Mouse (Mus musculus) kidney, postnatal 0 days (tissue): ENCODE data around the gene Eci2. TPM values are rescaled to one million over a fixed set of nuclear protein-coding genes. Genes with fewer than 3 reads are reported as not detected.
"Not testable (repeated sequence)": the region's sequence is repeated elsewhere in the genome, so short reads cannot be mapped to it uniquely, and the experiment has no call there.

Experiments
- ATAC-seq: fragments of 200-750 bp; cut with Nextera tagmentation; replicated peaks from 2 replicates; pipeline ENCODE4 v1.8.0; 2017; ENCODE audit warnings: low read depth, moderate number of reproducible peaks, moderate TSS enrichment, moderate library complexity; ENCODE audit not compliant: low FRiP score
- DNase-seq: peaks from one replicate; pipeline ENCODE4 v3.0.0-alpha.2; 2016; ENCODE audit warnings: low spot score
- H3K27ac ChIP-seq: fragments of 300-500 bp; sonication (generic); 2 replicates; pipeline ENCODE4 v1.5.1; 2014; ENCODE audit warnings: mild to moderate bottlenecking
- H3K27me3 ChIP-seq: fragments of 300-500 bp; sonication (generic); 2 replicates; pipeline ENCODE4 v1.6.1; 2014; ENCODE audit warnings: low read length, mixed read lengths; ENCODE audit not compliant: insufficient read depth
- H3K36me3 ChIP-seq: fragments of 300-500 bp; sonication (generic); 2 replicates; pipeline ENCODE4 v1.6.1; 2014; ENCODE audit warnings: low read length, mixed read lengths; ENCODE audit not compliant: insufficient read depth
- H3K4me1 ChIP-seq: fragments of 300-500 bp; sonication (generic); replicated peaks from 2 replicates; pipeline ENCODE4 v1.6.1; 2014; ENCODE audit warnings: antibody characterized with exemption, low read length, mixed read lengths; ENCODE audit not compliant: insufficient read depth
- H3K4me2 ChIP-seq: fragments of 300-500 bp; sonication (generic); 2 replicates; pipeline ENCODE4 v1.6.1; 2014; ENCODE audit warnings: mild to moderate bottlenecking, low read length, moderate library complexity, mixed read lengths
- H3K4me3 ChIP-seq: fragments of 300-500 bp; sonication (generic); replicated peaks from 2 replicates; pipeline ENCODE4 v1.5.1; 2014; ENCODE audit warnings: low read depth, low read length
- H3K9ac ChIP-seq: fragments of 300-500 bp; sonication (generic); 2 replicates; pipeline ENCODE4 v1.6.1; 2014; ENCODE audit warnings: low read depth, low read length
- H3K9me3 ChIP-seq: fragments of 300-500 bp; sonication (generic); replicated peaks from 2 replicates; pipeline ENCODE4 v1.6.1; 2016; ENCODE audit warnings: low read length, inconsistent platforms, mixed read lengths
- CTCF ChIP-seq: IDR thresholded peaks from 2 replicates; pipeline ENCODE4 v1.5.1; 2016; ENCODE audit warnings: antibody characterized with exemption, low read depth, mild to moderate bottlenecking, moderate library complexity
- WGBS: fragments of 180-500 bp; shearing (Covaris S2); extraction: QIAGEN DNeasy Blood & Tissue Kit; methylation state at CpG from one replicate; pipeline ENCODE4 v1.1.7; 2014; 5-methylcytosine and 5-hydroxymethylcytosine counted together
- polyA plus RNA-seq: library from polyadenylated mRNA; unstranded; fragments of >200 nt; fragmentation: Nextera tagmentation; extraction: Ambion mirVana; gene quantifications from 2 replicates; pipeline ENCODE4 v1.2.1, GENCODE M21; 2015

Gene Eci2
- polyA plus RNA-seq, 1 experiment from 2014 or later = 185 TPM

- no peaks in the 10 kb centered on the region for H3K4me1 ChIP-seq
- ATAC-seq = no peak
- H3K9ac ChIP-seq = no peak overlapping the region
- no peak overlapping the region for H3K4me3 ChIP-seq
- no peaks in the 10 kb centered on the region for H3K36me3 ChIP-seq
- H3K9me3 ChIP-seq = no peaks in the 10 kb centered on the region
- H3K4me2 ChIP-seq = no peak overlapping the region
- DNase-seq = no peak
- no peak overlapping the region for H3K27ac ChIP-seq
- no peaks in the 10 kb centered on the region for H3K27me3 ChIP-seq
- 78% methylated on average over 3 of the region's 3 CpGs for WGBS
- no peak for TF ChIP-seq CTCF
Observed at GRCm38 (mm10) chr13:35028365-35028764, 1.5 kb upstream of the Eci2 start.

GRCm38 (mm10) chr13:35023401-35023800 lies 3.5 kb downstream of the Eci2 start:
- H3K36me3 ChIP-seq, DNase-seq, H3K4me3 ChIP-seq, H3K4me2 ChIP-seq, H3K27ac ChIP-seq, ATAC-seq, H3K4me1 ChIP-seq, H3K27me3 ChIP-seq, H3K9ac ChIP-seq, H3K9me3 ChIP-seq: not testable (repeated sequence)
- WGBS = 61% methylated on average over 1 of the region's 1 CpGs

DNA sequence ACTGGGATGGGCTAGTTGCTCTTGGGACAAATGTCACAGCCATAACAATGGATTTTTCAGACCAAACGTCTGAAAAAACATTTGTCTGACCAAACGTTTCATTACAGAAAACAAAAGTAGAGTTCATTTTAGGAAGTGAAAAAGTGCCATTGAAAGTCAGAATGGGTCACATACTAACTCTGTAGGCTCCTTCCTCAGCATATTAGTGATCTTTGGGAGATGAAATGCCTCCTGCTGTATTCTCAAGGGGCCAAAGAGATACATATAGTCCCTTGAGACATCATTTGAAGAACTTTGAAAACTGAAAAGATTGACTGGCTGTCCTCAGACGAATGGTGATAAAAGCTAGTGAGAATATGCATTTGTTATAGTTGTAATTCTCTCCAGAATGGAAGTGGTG lies 6.5 kb downstream of the Eci2 start:
- no peak for TF ChIP-seq CTCF
- Histone ChIP-seq H3K9me3 (no peaks in the 10 kb centered on the region), H3K36me3 (no peaks in the 10 kb centered on the region), H3K27ac (no peak overlapping the region), H3K9ac (no peak overlapping the region), H3K27me3 (no peaks in the 10 kb centered on the region), H3K4me2 (no peak overlapping the region), H3K4me3 (no peak overlapping the region), H3K4me1 (no peaks in the 10 kb centered on the region)
- DNase-seq (no peak), ATAC-seq (no peak)
- 71% methylated on average over 3 of the region's 3 CpGs for WGBS

DNA sequence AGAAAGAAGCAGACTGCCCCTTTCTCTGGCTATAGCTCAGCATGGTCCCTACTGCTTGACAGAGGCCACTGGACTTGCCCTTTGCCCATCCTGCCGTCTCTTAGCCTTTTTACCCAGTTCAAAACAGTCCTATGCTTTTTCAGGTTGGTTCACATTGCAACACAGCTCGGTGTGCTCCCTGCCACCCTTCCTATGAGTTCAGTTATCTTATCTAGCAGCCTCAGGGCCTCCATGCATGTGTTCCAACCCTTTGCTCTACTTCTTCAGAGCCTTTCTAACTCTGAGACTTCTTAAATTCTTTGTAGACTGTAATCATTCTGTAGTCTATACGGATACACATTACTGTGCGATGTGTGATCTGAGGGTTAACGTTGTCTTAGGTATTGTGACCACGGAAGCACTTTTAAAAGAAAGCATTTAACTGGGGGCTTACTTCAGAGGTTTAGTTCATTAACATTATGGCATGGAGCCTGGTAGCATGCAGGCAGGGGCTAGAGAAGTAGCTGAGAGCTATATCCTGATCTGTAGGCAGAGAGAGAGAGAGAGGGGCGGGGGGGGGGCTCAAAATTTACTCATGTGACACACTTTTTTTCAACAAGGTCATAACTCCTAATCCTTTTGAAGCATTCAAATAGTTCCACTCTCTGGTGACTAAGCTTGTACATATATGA lies 7.9 kb downstream of the Eci2 start:
- TF ChIP-seq CTCF = no peak

DNA sequence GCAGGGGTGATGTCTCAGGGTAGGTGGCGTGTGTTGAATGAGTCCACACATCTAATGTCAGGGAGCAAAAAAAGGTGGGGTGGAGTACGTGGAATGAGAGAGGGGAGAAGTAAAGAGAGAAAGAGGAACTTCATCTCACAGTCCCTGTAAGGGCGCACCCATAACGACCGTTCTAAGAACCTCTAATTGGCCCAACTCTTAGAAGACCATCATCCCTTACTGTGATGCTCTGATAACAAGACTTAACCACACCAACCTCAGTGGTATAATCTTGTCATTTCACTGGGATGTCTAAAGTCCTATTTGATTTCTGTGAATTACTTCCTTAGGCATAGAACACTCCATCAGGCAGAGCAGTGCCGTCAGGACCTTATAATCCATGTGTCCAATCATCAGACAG lies 9.5 kb downstream of the Eci2 start:
- H3K27me3 ChIP-seq = no peaks in the 10 kb centered on the region
- no peak overlapping the region for H3K27ac ChIP-seq
- WGBS = 86% methylated on average over 6 of the region's 6 CpGs
- no peak for TF ChIP-seq CTCF
- no peak overlapping the region for H3K9ac ChIP-seq
- H3K4me1 ChIP-seq = no peaks in the 10 kb centered on the region
- no peaks in the 10 kb centered on the region for H3K9me3 ChIP-seq
- DNase-seq = no peak
- ATAC-seq = no peak
- no peak overlapping the region for H3K4me3 ChIP-seq
- H3K36me3 ChIP-seq = no peaks in the 10 kb centered on the region
- H3K4me2 ChIP-seq = no peak overlapping the region

More for the DNA sequence above, 7.9 kb downstream of the Eci2 start:
- Histone ChIP-seq H3K4me1 (no peaks in the 10 kb centered on the region), H3K27ac (no peak overlapping the region), H3K4me2 (no peak overlapping the region), H3K36me3 (no peaks in the 10 kb centered on the region), H3K27me3 (no peaks in the 10 kb centered on the region), H3K4me3 (no peak overlapping the region), H3K9ac (no peak overlapping the region), H3K9me3 (no peaks in the 10 kb centered on the region)
- no peak for DNase-seq
- 85% methylated on average over 7 of the region's 7 CpGs for WGBS
- ATAC-seq = no peak

- Histone ChIP-seq H3K27me3 (no peaks in the 10 kb centered on the region), H3K4me2 (no peak overlapping the region), H3K9ac (no peak overlapping the region)
Observed at GRCm38 (mm10) chr13:35016067-35016466, 10.8 kb downstream of the Eci2 start.

GRCm38 (mm10) chr13:34995925-34996324 lies 31.0 kb downstream of the Eci2 start:
- TF ChIP-seq CTCF = no peak
- Histone ChIP-seq H3K9me3 (no peaks in the 10 kb centered on the region), H3K27ac (no peak overlapping the region), H3K4me2 (no peak overlapping the region), H3K36me3 (no peaks in the 10 kb centered on the region), H3K4me1 (0 out of 2 replicates have a peak, but pooled peaks cover 11% of the 10 kb centered on the region), H3K27me3 (no peaks in the 10 kb centered on the region), H3K9ac (no peak overlapping the region), H3K4me3 (no peak overlapping the region)
- ATAC-seq = no peak
- peak; percentile 16 for DNase-seq
- WGBS = 55% methylated on average over 2 of the region's 2 CpGs

More at GRCm38 (mm10) chr13:35016067-35016466, 10.8 kb downstream of the Eci2 start:
- Histone ChIP-seq H3K36me3 (no peaks in the 10 kb centered on the region), H3K4me1 (no peaks in the 10 kb centered on the region), H3K9me3 (no peaks in the 10 kb centered on the region), H3K4me3 (no peak overlapping the region), H3K27ac (no peak overlapping the region)
- DNase-seq (no peak), ATAC-seq (no peak)
- WGBS = 100% methylated on average over 1 of the region's 1 CpGs
- no peak for TF ChIP-seq CTCF
